In the genomic region with DNA sequence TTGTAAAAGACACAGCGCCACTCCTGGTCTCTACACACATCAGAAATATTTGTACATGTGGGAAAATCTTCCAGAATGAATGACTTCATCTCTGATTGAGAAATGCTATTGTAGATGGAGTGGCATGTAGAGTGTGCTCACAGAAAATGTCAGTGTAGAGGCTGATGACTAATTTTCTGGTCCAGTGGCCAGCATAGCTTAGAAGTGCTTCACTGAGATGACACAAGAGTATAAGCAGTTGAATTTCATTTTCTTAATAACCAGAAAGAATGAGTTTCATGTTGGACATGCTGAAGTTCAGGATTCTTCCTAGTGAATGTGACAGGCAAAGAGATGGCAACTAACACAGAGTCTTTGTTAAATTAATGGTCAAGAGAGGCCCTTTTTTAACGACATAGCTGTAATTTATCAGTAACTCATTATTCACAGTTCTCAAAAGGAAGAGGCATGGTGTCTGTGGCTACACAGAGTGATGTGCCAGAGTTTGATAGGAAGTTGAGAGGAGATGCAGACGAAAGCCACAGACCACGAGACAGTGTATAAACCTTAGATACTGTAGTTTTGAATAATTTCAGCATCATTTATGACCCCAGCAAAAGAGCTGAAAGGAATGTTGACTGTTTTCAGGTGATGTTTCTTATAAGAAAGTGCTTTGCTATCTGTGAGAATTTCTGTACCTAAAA, we compare ENCODE assay signal across 28 mouse cellular contexts. TPM values are rescaled to one million over a fixed set of nuclear protein-coding genes. Genes with fewer than 3 reads are reported as not detected.
"Had no signal": no experiment of that assay in that cellular context is flagged by ENCODE, and none has a peak within 500 bp of the region (broad histone marks: within the 10 kb centered on the region; RNA-seq: fewer than 3 reads in every experiment).

No protein-coding gene starts in this region.

- DNase-seq: kidney, postnatal 25 days; left cerebral cortex, postnatal 4 days; lung, adult 18-20 months; lung, postnatal 10 days; lung, postnatal 36 days; midbrain, embryonic 14.5 days; right cerebral cortex, postnatal 25 days; spleen, adult 18-20 months; thymus, postnatal 25 days had no signal

RNA-seq across cellular contexts. Expression of a gene that starts 2.3 kb away (rescaled TPM):
- total RNA-seq: layer of hippocampus, adult 2 months; layer of hippocampus, postnatal 10 days; left cerebral cortex, adult 8-10 months; left cerebral cortex, postnatal 14 days; left cerebral cortex, postnatal 4 days; megakaryocyte-erythroid progenitor cell, adult 5-6 weeks; midbrain, postnatal 0 days had no signal
- polyA plus RNA-seq: kidney, embryonic 14.5 days; kidney, postnatal 0 days; large intestine, adult 2 months; limb, embryonic 12.5 days; limb, embryonic 15.5 days; liver, embryonic 12.5 days; liver, embryonic 15.5 days; lung, embryonic 15.5 days; midbrain, embryonic 11.5 days; midbrain, embryonic 14.5 days; midbrain, postnatal 0 days; neural tube, embryonic 11.5 days; neural tube, embryonic 14.5 days; stomach, embryonic 15.5 days; thymus, postnatal 0 days had no signal

RNA-seq across cellular contexts. Expression of a gene that starts 14.7 kb away (rescaled TPM):
- total RNA-seq: layer of hippocampus, adult 2 months; layer of hippocampus, postnatal 10 days; left cerebral cortex, adult 8-10 months; left cerebral cortex, postnatal 14 days; left cerebral cortex, postnatal 4 days; megakaryocyte-erythroid progenitor cell, adult 5-6 weeks; midbrain, postnatal 0 days had no signal
- polyA plus RNA-seq: kidney, embryonic 14.5 days; kidney, postnatal 0 days; large intestine, adult 2 months; limb, embryonic 12.5 days; limb, embryonic 15.5 days; liver, embryonic 12.5 days; liver, embryonic 15.5 days; lung, embryonic 15.5 days; midbrain, embryonic 11.5 days; midbrain, embryonic 14.5 days; midbrain, postnatal 0 days; neural tube, embryonic 11.5 days; neural tube, embryonic 14.5 days; stomach, embryonic 15.5 days; thymus, postnatal 0 days had no signal

RNA-seq across cellular contexts. Expression of a gene that starts 32.8 kb away (rescaled TPM):
- total RNA-seq: layer of hippocampus, adult 2 months; left cerebral cortex, adult 8-10 months; left cerebral cortex, postnatal 14 days; left cerebral cortex, postnatal 4 days; megakaryocyte-erythroid progenitor cell, adult 5-6 weeks; midbrain, postnatal 0 days had no signal
- polyA plus RNA-seq: kidney, embryonic 14.5 days; kidney, postnatal 0 days; large intestine, adult 2 months; limb, embryonic 12.5 days; limb, embryonic 15.5 days; liver, embryonic 12.5 days; liver, embryonic 15.5 days; lung, embryonic 15.5 days; midbrain, embryonic 11.5 days; midbrain, embryonic 14.5 days; midbrain, postnatal 0 days; neural tube, embryonic 11.5 days; neural tube, embryonic 14.5 days; stomach, embryonic 15.5 days; thymus, postnatal 0 days had no signal

RNA-seq across cellular contexts. Expression of a gene that starts 52.2 kb away (rescaled TPM):
- total RNA-seq: layer of hippocampus, adult 2 months; megakaryocyte-erythroid progenitor cell, adult 5-6 weeks had no signal
- polyA plus RNA-seq: kidney, embryonic 14.5 days; liver, embryonic 12.5 days; liver, embryonic 15.5 days; lung, embryonic 15.5 days; midbrain, embryonic 11.5 days; midbrain, embryonic 14.5 days; neural tube, embryonic 11.5 days; neural tube, embryonic 14.5 days; stomach, embryonic 15.5 days; thymus, postnatal 0 days had no signal

RNA-seq across cellular contexts. Expression of a gene that starts 59.2 kb away (rescaled TPM):
- total RNA-seq: layer of hippocampus, adult 2 months; layer of hippocampus, postnatal 10 days; megakaryocyte-erythroid progenitor cell, adult 5-6 weeks had no signal
- polyA plus RNA-seq: kidney, embryonic 14.5 days; limb, embryonic 12.5 days; limb, embryonic 15.5 days; liver, embryonic 15.5 days; lung, embryonic 15.5 days; midbrain, embryonic 11.5 days; neural tube, embryonic 14.5 days; stomach, embryonic 15.5 days; thymus, postnatal 0 days had no signal
